Mouse (Mus musculus) ES-E14 (cell line): ENCODE results near the gene Bmpr2. TPM values are rescaled to one million over a fixed set of nuclear protein-coding genes. Genes with fewer than 3 reads are reported as not detected.

ENCODE experiments used
- DNase-seq: peaks from one replicate; pipeline ENCODE4 v3.0.0-alpha.2; 2013; ENCODE audit warnings: low read depth, low spot score
- H3K27ac ChIP-seq: 2 replicates; pipeline ENCODE4 v1.5.1; 2012; ENCODE audit warnings: low read depth, mild to moderate bottlenecking, low read length, moderate library complexity, mixed read lengths; ENCODE audit not compliant: poor library complexity, insufficient read depth, severe bottlenecking
- H3K36me3 ChIP-seq: 2 replicates; pipeline ENCODE4 v1.6.1; 2012; ENCODE audit warnings: mild to moderate bottlenecking, low read length, moderate library complexity, mixed read lengths; ENCODE audit not compliant: control insufficient read depth, poor library complexity, insufficient read depth, severe bottlenecking
- H3K4me1 ChIP-seq, 2 experiments: fragments of 150-350 bp in 1 of 2; sonication (generic) in 1 of 2; 2 replicates each; pipeline ENCODE4 v1.6.1; 2012; ENCODE audit warnings: low read length in 2 of 2, mild to moderate bottlenecking in 1 of 2, mixed read lengths in 1 of 2; ENCODE audit not compliant: control insufficient read depth in 2 of 2, insufficient read depth in 2 of 2, poor library complexity in 1 of 2
- H3K4me3 ChIP-seq, 2 experiments: fragments of 150-350 bp in 1 of 2; sonication (generic) in 1 of 2; 2 replicates each; pipeline ENCODE4 v1.5.1; 2012; ENCODE audit warnings: low read length in 2 of 2, low read depth in 1 of 2, mild to moderate bottlenecking in 1 of 2, mixed read lengths in 1 of 2; ENCODE audit not compliant: insufficient read depth in 1 of 2, poor library complexity in 1 of 2, severe bottlenecking in 1 of 2
- H3K9ac ChIP-seq: 2 replicates; pipeline ENCODE4 v1.6.1; 2012; ENCODE audit warnings: low read depth, mild to moderate bottlenecking, low read length, mixed read lengths; ENCODE audit not compliant: poor library complexity, insufficient read depth, severe bottlenecking
- H3K9me3 ChIP-seq: fragments of 150-350 bp; sonication (generic); 2 replicates; pipeline ENCODE4 v1.6.1; 2012; ENCODE audit warnings: low read depth, mild to moderate bottlenecking, low read length; ENCODE audit not compliant: control insufficient read depth, insufficient read depth
- CHD2 ChIP-seq: IDR thresholded peaks from 2 replicates; pipeline ENCODE4 v1.6.1; 2014; ENCODE audit warnings: mild to moderate bottlenecking, low read depth, low read length, inconsistent platforms
- HCFC1 ChIP-seq: IDR thresholded peaks from 2 replicates; pipeline ENCODE4 v1.6.1; 2012; ENCODE audit warnings: low read length, inconsistent platforms, borderline replicate concordance; ENCODE audit not compliant: insufficient read depth
- MAFK ChIP-seq: IDR thresholded peaks from 2 replicates; pipeline ENCODE4 v1.6.1; 2014; ENCODE audit warnings: mild to moderate bottlenecking, low read depth, low read length, inconsistent platforms; ENCODE audit not compliant: insufficient read depth
- ZC3H11A ChIP-seq: IDR thresholded peaks from 2 replicates; pipeline ENCODE4 v1.6.1; 2012; ENCODE audit warnings: low read depth, mild to moderate bottlenecking, inconsistent platforms, low read length, borderline replicate concordance
- ZNF384 ChIP-seq: IDR thresholded peaks from 2 replicates; pipeline ENCODE4 v1.6.1; 2012; ENCODE audit warnings: low read depth, low read length, inconsistent platforms
- in situ Hi-C, 2 experiments: fragments of 600-800 bp; cut with MboI; formaldehyde crosslinking; loops; one replicate each; pipeline ENCODE4 v1.15.1; 2025; ENCODE audit warnings: low sequenced_read_pairs in 2 of 2, inconsistent platforms in 1 of 2; ENCODE audit not compliant: unreplicated experiment in 2 of 2
- total RNA-seq: library from RNA; depleted of rRNA; stranded (reverse); fragments of 300-350 nt; gene quantifications from 2 replicates; pipeline ENCODE4 v1.2.3, GENCODE M21; 2012

The Bmpr2 gene
- total RNA-seq, 1 experiment, result 17.0 TPM

DNA sequence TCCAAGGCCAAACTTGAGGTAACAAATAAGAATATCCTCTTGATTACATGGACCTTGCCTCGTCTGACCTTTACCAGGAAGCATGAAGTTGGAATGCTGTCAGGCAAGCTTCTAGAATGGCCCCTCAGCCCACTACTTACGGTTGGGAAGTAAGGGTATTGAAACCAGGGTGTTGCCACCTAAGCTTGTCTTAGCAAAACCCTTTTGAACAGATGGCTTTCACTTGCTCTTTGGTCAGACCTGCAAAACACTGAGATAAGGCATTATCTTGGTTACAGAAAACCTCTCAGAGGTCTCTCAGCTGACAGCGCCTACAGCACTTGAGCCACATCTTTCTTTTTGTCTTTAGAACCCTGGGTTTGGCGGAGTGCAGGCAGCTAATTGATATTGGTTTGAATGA is 130.8 kb downstream of the Bmpr2 start:
- DNase-seq, result no peak
- in situ Hi-C loops, result no loop called here
- Histone ChIP-seq H3K9me3 (no peaks in the 10 kb centered on the region), H3K36me3 (no peaks in the 10 kb centered on the region), H3K4me3 (no peak overlapping the region), H3K27ac (no peak overlapping the region), H3K9ac (no peak overlapping the region), H3K4me1 (no peaks in the 10 kb centered on the region)
- TF ChIP-seq ZNF384 (no peak), HCFC1 (no peak), ZC3H11A (no peak), MAFK (no peak), CHD2 (no peak)

DNA sequence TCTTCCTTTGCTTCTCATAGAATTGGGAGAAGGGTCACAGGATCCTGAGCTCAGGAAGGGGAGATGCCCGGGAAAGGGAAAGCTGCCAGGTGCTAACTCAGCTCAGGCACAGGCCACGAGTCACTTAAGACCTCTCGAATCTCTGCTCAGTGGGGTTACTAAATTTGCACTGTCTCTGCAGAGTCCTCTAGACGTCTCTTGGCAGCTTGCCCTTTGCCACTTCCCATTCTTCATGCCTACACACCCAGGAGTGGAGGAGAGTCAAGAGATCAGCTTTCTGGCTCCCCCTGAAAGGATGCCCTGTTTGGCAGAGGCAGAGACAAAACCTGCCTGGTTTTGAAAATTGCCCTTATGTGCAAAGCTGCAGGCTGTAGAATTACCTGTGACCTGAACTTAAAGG is 132.3 kb downstream of the Bmpr2 start:
- no peak for TF ChIP-seq ZC3H11A
- TF ChIP-seq ZNF384, result no peak
- no peak for TF ChIP-seq HCFC1
- TF ChIP-seq CHD2, result no peak
- TF ChIP-seq MAFK, result no peak
- Histone ChIP-seq H3K4me1 (no peaks in the 10 kb centered on the region), H3K9me3 (no peaks in the 10 kb centered on the region), H3K4me3 (no peak overlapping the region), H3K9ac (no peak overlapping the region), H3K36me3 (no peaks in the 10 kb centered on the region), H3K27ac (no peak overlapping the region)
- DNase-seq, result no peak
- in situ Hi-C loops, result no loop called here

DNA sequence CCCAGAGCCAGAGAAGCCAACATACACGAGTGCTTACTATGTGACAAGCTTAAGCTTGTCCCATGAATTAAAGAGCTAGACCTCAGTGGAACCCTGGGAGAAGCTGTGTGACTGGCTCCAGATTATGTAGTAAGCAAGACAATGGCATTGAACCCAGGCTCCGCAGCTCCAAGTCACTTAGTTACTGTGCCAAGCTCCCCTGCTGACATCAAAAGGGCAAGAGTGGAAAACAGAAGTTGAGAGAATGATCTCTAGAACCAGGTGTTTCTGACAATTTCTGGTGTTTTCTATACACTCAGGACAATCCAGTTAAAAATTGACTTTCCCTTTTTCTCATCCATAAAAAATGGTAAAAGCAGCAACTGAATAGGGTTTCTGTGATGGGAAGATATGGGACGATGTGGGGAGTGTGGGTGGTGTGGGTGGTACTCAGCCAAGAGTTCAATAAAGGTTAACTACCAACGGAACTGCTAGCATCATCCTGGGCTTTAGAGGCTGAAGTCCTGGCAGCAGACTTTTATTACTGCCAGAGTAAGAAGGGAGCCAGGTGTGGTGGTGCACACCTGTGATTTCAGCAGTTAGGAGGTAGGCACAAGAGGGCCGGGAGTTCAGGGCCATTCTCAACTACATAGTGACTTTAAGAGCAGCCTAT is 134.1 kb downstream of the Bmpr2 start:
- H3K36me3 ChIP-seq, result no peaks in the 10 kb centered on the region
- no peaks in the 10 kb centered on the region for H3K4me1 ChIP-seq
- no peak overlapping the region for H3K9ac ChIP-seq
- no peaks in the 10 kb centered on the region for H3K9me3 ChIP-seq
- in situ Hi-C loops, result no loop called here
- H3K27ac ChIP-seq, result no peak overlapping the region
- TF ChIP-seq CHD2 (no peak), HCFC1 (no peak), ZC3H11A (no peak), ZNF384 (no peak), MAFK (no peak)
- no peak overlapping the region for H3K4me3 ChIP-seq
- no peak for DNase-seq

DNA sequence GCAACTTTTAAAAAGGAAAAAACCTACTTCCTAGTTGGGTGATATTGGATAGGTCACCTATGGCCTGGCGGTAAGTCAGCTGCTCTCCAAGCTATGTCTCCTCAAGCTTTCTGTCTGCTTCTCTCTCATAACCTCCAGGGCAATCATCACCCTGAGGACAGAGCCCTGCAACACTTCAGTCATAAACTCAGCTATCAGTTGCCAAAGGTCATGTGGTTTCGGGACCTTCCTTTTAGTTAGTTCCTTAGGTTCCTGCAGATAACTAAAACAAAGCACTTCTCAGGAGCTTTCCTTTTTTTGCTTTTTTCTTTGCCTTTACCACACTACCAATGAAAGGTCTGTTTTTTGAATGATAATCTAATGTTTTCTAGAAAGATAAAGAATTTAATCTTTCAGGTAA is 136.5 kb downstream of the Bmpr2 start:
- Histone ChIP-seq H3K4me3 (no peak overlapping the region), H3K4me1 (no peaks in the 10 kb centered on the region), H3K9ac (no peak overlapping the region), H3K27ac (no peak overlapping the region), H3K9me3 (no peaks in the 10 kb centered on the region), H3K36me3 (no peaks in the 10 kb centered on the region)
- no peak for DNase-seq
- in situ Hi-C loops, result no loop called here
- TF ChIP-seq MAFK, result no peak
- TF ChIP-seq CHD2, result no peak
- TF ChIP-seq ZC3H11A, result no peak
- TF ChIP-seq ZNF384, result no peak
- TF ChIP-seq HCFC1, result no peak
